Mouse (Mus musculus): ENCODE measurements around the gene Cfap97d2.

DNA sequence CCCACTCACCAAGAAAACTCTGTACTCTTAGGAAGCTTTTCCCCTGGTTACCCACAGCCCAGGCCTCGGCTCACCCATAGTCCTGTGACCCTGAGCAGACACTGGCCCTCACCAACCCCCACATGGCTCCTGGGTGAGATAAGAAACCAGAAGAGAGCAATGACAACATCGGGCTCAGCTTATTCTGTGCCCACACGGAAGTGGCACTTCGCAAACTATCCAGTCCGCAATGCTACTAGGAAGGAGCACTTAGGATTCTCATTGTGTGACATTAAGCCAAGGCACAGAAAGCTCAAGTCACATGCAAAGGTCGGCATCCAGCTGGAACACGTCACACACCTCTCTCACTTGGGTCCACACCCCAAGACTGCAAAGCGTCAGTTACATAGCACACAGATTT lies 39.7 kb upstream of the Cfap97d2 start:
- TF ChIP-seq CTCF (IDR thresholded peaks at IDR 0.05 in 2 of 3, conservative IDR thresholded peaks at IDR 0.05 in 1 of 3; ENCODE audit: control insufficient read depth in 1 of 3, insufficient read depth in 1 of 3, low read depth in 2 of 3, low read length in 3 of 3, poor library complexity in 1 of 3, severe bottlenecking in 1 of 3) (no peak), POLR2A (IDR thresholded peaks at IDR 0.05; ENCODE audit: control insufficient read depth in 1 of 2, insufficient read depth in 1 of 2, low read depth in 1 of 2, low read length in 2 of 2, poor library complexity in 1 of 2) (no peak), ELF1 (IDR thresholded peaks at IDR 0.05; ENCODE audit: low read depth, low read length) (no peak), POLR2AphosphoS2 (IDR thresholded peaks at IDR 0.05; ENCODE audit: low read length) (no peak), USF2 (IDR thresholded peaks at IDR 0.05; ENCODE audit: borderline replicate concordance in 1 of 2, insufficient read depth in 1 of 2, low read depth in 1 of 2, low read length in 2 of 2) (no peak), MAX (IDR thresholded peaks at IDR 0.05; ENCODE audit: low read length) (no peak), MYC (IDR thresholded peaks at IDR 0.05; ENCODE audit: low read depth, low read length) (no peak), MAFK (IDR thresholded peaks at IDR 0.05; ENCODE audit: borderline replicate concordance, low read depth, low read length) (no peak), KAT2A (conservative IDR thresholded peaks at IDR 0.05; ENCODE audit: low read depth, low read length) (no peak), USF1 (IDR thresholded peaks at IDR 0.05; ENCODE audit: low read depth, low read length) (no peak)

All from MEL (cell line).